Mouse (Mus musculus): ENCODE measurements around the gene Traf4.
"Not testable (repeated sequence)": the region's sequence is repeated elsewhere in the genome, so short reads cannot be mapped to it uniquely, and the experiment has no call there.

Gene Traf4

DNA sequence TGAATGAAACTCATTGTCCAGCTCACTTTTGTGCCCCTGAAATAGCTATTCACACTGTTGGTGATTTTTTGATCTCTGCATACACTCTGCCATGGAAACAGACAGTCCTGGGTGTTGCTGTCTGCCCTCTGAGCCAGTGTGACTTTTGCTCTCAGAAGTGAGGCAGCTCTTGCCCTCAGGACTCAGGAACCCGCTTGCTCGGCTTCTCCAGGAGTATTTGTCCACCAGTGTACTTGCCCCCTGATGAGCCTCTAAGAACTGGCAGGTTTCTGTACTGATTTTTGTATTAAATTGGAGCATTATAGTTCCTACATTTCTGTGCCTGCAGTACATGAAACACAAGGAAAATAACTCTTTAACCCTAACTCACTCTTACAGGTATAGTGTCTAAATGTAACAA is 21.9 kb downstream of the Traf4 start:
- no peak for DNase-seq (ENCODE audit: low spot score)

DNA sequence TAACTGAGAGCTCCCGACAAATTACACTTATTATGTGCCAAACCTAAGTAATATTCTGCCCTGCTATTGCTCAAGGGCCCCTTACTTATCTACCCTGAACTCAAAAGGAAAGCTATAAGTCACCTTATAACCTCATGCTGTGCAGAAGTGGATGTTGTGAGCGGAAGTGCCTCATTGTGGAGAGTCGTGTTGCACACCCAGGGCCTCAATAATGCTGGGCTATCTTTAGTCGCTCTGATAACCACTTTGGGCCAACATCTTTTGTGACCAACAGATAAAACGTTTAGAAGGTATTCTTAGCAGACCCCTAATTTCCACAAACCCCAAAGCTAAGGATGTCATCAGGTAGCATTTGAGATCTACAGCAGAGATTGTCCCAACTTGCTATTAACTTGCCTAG is 24.7 kb downstream of the Traf4 start:
- no peak for DNase-seq (ENCODE audit: low spot score)

DNA sequence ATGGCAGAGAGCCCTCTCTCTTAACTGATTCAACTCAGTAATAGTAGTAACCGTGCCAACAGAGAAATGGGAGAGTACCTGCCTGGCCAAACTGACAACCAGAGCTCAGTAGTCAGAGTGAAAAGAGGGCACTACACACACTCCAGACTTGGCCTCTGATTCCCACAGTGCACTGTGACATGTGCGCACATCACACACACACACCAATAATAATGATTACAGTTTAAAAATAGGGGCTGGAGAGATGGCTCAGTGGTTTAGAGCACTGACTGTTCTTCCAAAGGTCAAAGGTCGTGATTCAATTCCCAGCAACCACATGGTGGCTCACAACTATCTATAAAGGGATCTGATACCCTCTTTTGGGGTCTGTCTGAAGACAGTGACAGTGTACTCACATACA is 27.4 kb downstream of the Traf4 start:
- DNase-seq (ENCODE audit: low spot score): no peak

DNA sequence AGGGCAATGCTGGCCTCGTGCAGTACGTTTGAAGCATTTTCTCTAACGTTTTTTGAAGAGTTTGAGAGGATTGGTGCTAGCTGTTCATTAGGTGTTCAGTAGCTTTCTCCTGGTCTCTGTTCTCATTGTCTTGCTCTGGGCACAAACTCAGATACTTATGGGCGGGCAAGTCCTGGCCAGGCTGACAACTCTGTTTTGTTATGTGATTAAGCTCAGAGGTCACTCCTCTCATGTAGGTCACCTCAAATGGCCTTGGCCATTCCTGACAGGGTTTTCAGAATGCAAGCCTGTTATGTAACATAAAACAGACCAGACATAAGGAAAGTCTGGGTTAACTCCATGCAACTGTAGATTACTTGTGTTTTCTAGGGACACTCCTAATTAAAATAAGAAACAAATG is 27.8 kb downstream of the Traf4 start:
- DNase-seq (ENCODE audit: low spot score): no peak

DNA sequence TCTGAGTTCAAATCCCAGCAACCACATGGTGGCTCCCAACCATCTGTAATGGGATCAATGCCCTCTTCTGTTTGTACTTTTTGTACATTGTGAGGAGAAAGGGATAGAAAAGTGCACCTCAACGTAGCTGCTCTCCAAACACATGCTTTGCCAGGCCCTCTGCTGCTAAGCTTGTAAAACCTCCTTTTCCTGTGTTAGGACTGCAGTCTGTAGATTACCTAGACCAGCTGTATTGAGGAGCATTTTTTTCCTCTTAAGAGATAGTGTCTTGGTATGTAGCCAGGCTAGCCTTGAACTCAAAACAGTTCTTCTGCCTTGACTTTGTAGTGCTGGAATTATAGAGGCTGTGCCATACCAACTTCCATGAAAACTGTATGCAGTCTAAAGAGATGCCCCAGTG is 29.3 kb downstream of the Traf4 start:
- no peak for DNase-seq (ENCODE audit: low spot score)

DNA sequence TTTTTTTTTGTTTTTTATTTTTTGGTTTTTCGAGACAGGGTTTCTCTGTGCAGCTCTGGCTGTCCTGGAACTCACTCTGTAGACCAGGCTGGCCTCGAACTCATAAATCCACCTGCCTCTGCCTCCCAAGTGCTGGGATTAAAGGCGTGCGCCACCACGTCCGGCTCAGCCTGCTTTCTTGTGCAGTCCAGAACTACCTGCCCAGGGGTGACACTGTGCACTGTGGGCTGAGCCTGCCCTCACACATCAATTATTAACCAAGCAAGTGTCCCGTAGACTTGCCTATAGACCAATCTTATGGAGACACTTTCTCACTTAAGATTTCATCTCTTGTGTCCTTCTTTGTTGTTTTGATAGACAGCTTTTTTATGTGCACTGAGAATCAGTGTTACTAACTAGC is 30.1 kb downstream of the Traf4 start:
- DNase-seq (ENCODE audit: low spot score): not testable (repeated sequence)

DNA sequence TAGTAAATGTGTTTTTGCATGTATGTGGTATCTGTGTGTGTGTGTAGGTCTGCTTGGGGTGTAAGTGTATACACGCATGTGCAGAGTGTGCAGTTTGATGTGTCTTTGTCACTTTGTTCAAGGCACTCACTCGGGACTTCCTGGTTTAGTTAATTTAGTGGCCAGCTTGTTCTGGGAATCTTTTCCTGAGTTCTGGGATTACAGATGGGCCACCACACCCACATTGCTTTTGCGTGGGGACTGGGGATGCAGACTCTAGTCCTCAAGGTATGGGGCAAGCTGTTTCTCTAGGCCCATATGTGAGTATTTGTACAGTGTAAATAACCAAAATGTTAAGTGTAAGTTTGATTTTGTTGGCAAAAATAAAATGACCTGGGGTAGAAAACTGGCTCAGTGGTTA is 31.0 kb downstream of the Traf4 start:
- DNase-seq (ENCODE audit: low spot score): no peak

DNA sequence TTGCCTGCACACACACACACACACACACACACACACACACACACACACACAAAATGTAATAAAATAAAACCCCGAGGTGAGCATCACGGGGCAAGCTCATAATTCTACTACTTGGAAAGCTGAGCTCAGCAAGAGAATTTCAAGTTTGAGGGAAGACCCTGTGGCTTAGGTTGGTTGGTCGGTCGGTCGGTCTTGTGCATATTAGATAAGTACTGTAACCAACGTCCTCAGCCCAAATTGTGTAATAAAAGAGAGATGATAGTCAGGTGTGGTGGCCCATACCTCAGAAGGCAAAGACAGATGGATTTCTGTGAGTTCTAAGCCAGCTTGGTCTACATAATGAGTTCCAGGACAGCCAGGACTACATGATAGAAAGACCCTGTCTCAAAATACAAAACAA is 31.5 kb downstream of the Traf4 start:
- no peak for DNase-seq (ENCODE audit: low spot score)

DNA sequence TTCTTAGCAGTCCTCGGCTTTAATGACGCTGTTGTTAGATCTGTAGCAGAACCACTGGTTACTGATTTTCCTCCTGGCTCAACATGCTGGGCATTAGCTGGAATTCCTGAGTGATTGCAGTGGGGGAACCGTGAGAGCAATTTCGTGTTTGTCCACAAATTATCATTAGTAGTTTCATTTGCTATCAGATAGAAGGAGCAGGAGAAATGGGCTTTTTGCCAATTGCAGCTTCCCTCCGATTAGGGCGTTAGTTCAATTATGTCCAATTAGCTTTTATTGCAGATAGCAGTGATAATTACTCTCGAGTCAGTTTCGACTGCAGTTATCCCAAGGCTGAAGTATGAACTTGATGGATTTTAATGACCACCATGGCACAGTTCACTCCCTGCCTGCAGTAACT is 35.9 kb downstream of the Traf4 start:
- no peak for DNase-seq (ENCODE audit: low spot score)

DNA sequence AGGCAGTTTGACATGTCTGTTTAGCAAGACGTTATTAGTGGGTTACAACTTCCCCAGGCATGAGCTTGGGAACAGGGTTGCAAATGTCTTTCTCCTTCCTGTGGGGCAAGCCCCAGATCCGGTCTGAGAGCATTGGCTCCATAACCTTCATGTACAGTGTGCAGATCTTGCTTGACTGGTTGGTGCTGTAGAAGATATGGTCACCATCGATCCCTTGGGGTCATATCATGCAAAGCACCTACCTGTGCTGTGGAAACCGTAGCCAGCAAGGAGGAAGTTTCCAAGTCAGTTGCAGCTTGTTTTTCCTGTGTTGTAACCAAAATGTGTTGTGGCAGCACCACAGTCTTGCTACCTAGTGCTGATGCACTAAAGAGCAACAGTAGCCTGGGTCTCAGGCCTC is 38.6 kb downstream of the Traf4 start:
- DNase-seq (ENCODE audit: low spot score): no peak

DNA sequence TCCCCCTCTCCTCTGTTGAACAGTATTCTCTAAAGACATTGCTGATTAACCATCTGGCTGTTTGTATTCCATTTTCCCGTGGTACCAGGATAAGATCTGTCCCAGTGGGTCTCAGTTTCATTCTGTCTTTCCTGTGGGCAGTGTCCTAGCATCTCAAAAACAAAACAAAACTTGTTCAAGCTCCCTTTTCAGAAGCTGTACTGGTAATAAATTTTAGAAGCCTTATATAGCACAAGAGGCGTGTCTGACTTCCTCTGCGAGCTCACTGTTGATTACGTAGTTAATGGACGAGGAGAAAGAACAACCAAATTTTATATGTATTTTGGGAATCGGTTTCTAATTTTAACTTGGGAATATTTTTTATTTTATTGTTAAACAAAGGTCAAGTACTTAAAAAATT is 39.7 kb downstream of the Traf4 start:
- no peak for DNase-seq (ENCODE audit: low spot score)

DNA sequence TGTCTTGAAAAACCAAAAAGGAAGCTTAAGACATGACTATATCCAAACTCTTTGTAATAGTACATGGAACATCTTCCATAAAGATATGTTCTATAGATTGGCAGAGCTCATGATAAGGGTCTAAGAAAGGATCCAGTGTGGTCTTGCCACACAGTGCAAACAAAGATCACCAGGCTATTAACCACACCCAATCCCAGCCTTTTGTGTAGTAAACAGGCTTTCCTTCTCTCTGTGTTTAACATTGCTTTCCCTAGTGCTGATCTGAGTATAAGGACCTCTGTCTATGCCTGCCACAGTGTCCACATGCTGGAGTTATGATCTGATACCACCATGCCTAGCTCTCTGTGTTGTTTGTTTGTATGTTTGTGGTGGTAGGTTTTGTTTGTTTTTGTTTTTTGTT is 41.6 kb downstream of the Traf4 start:
- no peak for DNase-seq (ENCODE audit: low spot score)

DNA sequence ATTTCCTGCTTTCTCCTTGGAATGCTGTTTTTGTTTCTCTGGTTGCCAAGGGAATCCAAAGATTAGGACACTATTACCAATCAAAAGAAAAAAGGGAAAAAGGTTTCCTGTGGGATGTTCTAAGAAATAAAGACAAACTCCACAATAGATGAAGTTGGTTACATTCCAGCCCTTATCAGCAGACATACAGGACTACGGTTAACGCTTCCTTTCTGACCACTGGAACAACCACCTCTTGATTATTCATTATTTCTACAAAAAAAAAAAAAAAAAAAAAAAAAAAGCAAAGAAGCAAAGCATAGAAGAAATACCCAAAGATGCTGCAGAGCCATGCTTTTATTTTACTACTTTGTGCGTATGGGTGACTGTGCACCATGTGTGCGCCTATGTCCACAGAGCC is 42.6 kb downstream of the Traf4 start:
- DNase-seq (ENCODE audit: low spot score): no peak

DNA sequence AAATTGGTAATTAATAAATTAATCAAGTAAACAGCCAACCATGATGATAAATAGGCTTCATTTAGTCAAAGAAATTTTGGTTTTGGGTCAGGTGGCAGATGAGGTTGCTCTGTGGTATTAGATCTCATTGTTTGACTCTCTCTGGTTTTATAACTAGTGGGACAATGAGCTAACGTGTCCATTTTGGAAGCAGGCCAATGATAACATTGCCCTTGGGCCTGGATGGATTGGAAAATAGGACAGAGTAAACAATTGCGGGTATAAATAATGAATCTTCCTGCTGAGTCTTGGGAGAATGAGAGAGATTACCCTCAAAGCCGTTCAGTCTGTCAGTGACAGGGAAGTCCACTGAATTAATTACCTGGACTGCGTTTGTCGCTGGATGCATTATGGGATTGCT is 44.2 kb downstream of the Traf4 start:
- DNase-seq (ENCODE audit: low spot score): no peak

DNA sequence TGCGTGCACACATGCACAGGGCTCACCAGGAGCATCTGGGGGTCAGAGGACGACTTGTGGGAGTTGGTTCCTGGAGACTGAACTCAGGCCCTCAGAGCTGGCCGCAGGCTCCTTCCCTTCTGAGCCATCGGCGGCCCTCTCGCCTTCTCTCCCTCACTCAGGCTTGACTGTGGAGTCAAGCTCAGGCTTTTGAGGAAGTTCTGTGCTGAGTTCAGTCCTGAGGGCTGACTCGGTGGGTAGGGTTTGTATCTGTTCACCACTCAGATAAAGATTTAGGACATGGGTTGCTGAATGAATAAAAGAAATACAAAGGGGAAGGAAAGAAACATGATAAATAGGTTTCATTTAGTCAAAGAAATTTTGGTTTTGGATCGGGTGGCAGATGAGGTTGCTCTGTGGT is 45.5 kb downstream of the Traf4 start:
- DNase-seq (ENCODE audit: low spot score): no peak

DNA sequence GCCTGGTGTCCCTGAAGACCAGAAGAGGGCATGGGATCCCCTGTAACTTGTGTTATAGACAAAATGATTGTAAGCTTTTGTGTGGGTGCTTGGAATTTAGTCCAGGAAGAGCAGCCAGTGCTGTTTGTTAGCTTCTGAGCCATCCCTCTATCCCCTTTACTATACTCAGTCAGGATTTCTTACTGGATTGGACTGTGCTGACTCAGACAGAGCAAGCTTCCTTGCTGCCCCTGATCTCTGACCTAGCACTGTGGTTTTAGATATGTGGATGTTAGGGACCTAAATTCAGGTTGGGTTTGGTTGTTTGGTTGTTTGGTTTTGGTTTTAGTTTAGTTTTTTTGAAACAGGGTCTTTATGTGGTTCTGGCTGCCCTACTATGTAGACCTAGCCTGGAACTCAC is 46.9 kb downstream of the Traf4 start:
- DNase-seq (ENCODE audit: low spot score): no peak

DNA sequence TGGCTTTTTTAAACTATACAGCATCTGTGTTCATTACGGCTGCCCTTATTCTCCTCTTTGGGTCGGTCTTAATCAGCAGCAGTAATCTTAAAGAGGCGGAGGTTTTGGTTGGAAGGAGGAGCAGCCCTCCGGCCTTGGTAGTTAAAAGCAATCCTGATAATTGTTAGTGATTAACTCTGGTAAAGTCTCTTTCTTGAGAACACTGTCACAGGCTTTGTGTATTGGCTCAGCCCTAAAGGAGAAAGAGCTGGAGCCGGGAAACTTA is 49.3 kb downstream of the Traf4 start:
- DNase-seq (ENCODE audit: low spot score): no peak

DNA sequence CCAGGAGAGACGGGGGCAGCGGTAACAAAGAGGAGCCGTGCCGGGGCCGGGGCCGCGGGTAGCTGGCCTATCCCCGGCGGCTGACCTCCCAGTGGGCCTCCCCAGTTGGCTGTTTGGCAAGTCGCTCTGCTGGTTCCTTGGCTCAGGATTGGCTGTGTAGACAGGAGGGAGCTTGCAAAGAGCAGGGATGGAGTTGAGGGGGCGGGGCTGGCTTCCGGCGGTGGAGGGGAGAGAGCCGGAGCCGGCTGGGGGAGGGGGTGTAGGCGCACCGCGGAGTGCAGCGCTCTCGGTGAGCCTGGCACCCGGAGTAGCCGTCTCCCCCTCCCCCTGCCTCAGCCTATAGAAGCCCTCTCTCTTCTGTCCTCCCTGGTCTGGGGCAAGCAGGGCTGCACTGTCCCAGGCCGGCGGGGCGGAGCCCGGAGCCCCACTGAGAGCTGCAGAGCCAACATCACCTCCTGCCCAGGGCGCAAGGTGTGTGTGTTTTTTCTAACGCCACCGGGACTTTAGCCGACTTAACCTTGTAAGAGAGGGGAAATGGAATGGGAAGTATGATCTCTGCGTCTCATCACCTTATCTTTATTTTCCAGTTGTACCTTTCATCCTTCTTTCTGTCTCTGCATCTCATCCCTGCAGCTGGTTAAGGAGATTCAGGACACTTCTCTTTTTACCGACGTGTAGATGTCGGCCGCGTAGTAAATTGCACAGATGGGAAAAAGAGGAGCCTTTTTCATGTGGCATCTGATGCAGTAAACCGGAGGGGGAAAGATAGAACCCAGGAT is 49.8 kb downstream of the Traf4 start:
- peak; percentile 95 for DNase-seq (ENCODE audit: low spot score)

DNA sequence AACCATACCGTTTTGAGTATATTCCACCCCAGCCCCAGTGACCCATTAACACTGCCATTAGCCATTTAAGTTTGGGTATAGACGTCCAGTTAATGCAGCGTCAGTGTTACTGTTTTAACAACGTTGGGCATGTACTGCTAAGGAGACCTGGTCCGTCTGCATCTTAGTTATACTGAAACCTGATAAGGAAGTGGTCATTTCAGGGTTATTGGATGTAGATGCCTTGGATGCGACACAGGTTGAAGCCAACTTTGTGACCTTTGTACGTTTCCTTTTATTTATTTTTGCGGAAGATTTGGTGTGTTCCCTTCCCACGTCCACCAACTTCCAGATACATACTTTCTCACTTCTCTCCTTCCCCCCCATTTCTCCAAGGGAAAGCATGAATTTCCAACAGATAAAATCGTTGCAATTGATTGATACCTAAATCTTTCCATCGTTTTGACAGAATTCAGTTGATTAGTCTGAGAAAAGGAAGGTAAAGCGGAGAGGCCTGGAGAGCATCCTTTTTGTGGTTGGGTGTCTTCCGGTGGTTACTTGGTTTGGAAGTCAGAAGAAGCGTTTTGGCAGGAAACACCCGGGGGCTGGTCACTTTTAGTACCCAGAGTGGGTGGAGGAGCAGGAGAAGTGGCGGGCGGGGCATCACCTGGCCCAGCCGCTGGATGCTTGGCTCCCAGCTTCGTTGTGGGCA is 50.6 kb downstream of the Traf4 start:
- no peak for DNase-seq (ENCODE audit: low spot score)

DNA sequence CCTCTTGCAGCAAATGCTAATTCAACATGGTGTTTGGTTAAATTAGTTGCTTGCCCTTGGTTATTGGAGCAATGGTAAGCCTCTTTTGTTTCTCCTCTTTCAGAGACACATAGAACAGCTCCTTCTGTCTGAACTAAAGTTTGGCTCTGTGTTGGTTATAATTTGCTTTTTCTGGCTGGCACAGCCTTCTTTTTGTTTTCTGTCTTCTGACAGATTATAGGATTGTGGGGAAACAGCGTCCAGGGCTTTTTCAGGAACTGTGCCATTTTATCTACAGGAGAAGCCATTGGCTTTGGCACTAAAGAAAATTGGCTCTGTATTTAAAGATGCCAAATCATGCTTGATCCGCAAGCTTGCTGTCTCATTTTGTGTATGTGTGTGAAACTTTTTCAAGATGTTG is 51.8 kb downstream of the Traf4 start:
- DNase-seq (ENCODE audit: low spot score): no peak
